Mouse (Mus musculus) monocyte, adult 2 months (primary cell): ENCODE data around the gene Rhoc.
"Not testable (repeated sequence)": the region's sequence is repeated elsewhere in the genome, so short reads cannot be mapped to it uniquely, and the experiment has no call there.

Experiments
- DNase-seq, 2 experiments: peaks; one replicate each; pipeline ENCODE4 v3.0.0; 2022; ENCODE audit warnings: low spot score in 2 of 2, low read depth in 1 of 2

The Rhoc gene

GRCm38 (mm10) chr3:104785284-104785683 lies 2.9 kb upstream of the Rhoc start:
- no peak for DNase-seq

DNA sequence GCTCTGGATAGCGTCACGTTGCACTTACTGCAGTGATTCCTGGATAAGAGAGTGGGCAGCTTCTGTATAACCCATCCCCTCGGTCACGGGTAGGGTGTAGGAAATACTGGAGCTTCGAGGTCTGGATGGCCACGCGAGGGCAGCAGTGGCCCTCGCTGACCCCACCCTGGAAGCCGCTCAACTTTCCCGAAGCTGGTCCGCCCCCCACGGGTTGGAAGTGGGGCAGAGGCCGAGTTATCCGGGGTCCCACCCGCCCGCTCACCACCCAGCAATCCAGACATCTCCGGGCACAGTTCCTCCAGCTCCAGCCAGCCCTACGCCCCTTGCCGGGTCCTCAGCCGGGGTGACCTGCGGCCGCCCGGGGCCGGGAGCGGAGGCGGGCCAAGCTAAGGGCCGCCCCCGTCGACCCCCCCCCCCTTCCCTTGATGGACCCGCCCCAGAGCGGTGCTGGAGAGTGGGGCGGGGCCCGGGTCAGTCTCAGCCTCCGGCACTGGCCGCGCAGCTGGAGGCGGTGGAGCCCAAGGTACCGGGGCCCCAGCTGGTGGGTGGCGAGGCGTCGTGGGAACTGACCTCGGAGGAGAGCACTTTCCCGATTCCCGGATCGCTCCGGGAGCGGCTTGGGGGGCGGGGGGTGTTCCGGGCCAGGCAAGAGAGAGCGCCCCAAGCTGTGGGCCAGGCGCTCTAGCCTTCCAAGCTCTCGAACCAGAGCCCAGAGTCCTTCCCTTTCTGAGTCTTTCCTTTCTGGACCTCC lies 561 bp downstream of the Rhoc start:
- no peak for DNase-seq

GRCm38 (mm10) chr3:104789312-104789605 lies 1.1 kb downstream of the Rhoc start:
- no peak for DNase-seq

DNA sequence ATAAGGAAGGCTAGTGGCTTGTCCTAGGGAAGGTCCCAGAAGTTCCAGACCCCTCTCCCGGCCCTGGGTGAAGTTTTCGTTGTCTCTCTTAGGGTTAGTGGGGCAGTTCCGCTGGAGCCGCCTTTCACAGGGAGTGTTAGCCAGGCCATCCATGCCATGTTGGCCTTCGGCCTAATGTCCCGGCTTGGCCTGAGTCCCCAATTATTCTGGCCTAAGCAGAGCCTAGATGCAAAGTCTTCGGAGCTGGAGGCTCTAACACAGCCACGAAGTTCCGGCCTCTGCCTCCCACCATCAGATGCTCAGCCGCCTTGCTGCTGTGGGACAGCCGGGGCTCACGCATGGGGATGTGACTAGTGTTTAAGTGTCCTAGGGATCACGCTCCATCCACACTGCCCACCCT lies 1.6 kb downstream of the Rhoc start:
- no peak for DNase-seq

- no peak for DNase-seq
Observed at GRCm38 (mm10) chr3:104790401-104790937, 2.3 kb downstream of the Rhoc start.

DNA sequence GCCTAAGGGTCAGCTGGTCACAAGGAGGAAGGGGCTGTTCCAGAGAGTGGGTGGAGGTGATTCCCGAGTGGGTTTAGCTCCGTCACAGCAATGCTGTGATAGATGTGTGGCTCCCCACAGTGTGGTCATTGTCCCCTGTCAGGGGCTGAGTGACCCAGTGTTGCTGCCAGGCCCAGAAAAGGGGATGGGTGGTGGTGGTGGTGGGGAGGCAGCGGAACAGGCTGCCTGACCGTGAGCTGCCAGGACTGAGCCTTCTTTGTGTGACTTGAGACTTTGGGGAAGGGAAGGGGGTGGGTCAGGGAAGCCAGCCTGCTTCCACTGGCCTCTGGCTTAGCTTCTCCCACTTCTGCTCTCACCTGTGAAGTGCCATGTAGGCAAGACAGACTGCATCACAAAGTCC lies 2.8 kb downstream of the Rhoc start:
- no peak for DNase-seq

GRCm38 (mm10) chr3:104791671-104792070 lies 3.5 kb downstream of the Rhoc start:
- DNase-seq: no peak

- no peak for DNase-seq
Observed at GRCm38 (mm10) chr3:104792360-104793270, 4.4 kb downstream of the Rhoc start.

- DNase-seq: peak in 1 of 2 experiments; percentile 43
Observed at GRCm38 (mm10) chr3:104793871-104794828, 6.0 kb downstream of the Rhoc start.

GRCm38 (mm10) chr3:104794953-104795470 lies 6.8 kb downstream of the Rhoc start:
- no peak for DNase-seq

GRCm38 (mm10) chr3:104795661-104796340 lies 7.6 kb downstream of the Rhoc start:
- DNase-seq: no peak

- DNase-seq: no peak
Observed at GRCm38 (mm10) chr3:104796430-104797082, 8.4 kb downstream of the Rhoc start.

GRCm38 (mm10) chr3:104800681-104801080 lies 12.5 kb downstream of the Rhoc start:
- DNase-seq: no peak

DNA sequence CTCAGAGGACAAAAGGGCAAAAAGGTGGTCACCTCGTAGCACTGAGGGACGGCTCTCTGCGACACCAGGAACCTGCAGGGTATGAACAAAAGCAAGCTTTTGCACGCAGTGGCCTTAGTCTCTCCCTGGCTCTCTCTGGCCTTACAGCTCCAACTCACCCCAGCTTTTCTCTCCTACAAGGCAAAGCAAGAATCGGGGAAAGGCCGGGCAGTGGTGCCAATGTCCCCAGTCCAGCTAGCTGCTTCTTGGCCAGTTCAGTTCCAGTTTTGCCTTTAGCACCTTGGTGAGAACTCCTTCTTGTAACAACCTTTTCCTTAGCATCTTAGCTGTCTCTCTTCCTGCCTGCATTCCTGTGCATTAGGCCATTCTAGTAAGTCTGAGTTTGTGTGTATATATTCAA lies 13.3 kb downstream of the Rhoc start:
- no peak for DNase-seq

DNA sequence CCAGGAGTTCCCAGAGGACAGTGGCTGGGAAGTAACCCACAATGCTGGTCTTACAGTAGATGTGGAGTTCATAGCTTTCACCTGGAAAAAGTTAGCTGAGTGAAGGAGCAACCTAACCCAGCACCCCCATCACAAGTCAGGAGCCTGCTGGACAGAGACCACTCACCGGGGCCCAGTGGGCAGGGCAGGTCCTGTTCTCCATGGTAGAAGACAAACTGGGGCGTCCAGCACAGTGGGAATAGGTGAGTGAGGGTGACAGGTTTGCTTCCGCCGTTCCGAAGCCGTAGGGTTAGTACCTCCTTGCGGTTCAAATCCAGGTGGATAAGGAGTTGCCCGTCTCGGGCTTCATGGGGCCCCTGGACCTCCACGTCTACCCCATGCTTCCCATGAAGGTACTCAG lies 16.1 kb downstream of the Rhoc start:
- no peak for DNase-seq

GRCm38 (mm10) chr3:104805539-104805938 lies 17.4 kb downstream of the Rhoc start:
- no peak for DNase-seq

GRCm38 (mm10) chr3:104811752-104812151 lies 23.6 kb downstream of the Rhoc start:
- no peak for DNase-seq

GRCm38 (mm10) chr3:104812254-104812653 lies 24.1 kb downstream of the Rhoc start:
- DNase-seq: no peak

DNA sequence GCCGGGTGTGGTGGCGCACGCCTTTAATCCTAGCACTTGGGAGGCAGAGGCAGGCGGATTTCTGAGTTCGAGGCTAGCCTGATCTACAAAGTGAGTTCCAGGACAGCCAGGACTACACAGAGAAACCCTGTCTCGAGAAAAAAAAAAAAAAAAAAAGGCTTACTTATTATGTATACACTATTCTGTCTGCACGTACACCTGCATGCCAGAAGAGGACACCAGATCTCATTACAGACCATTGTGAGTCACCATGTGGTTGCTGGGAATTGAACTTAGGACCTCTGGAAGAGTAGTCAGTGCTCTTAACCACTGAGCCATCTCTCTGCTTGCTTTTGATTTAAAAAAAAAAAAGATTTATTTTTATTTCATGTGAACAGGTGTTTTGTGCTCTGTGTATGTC lies 25.1 kb downstream of the Rhoc start:
- not testable (repeated sequence) for DNase-seq

DNA sequence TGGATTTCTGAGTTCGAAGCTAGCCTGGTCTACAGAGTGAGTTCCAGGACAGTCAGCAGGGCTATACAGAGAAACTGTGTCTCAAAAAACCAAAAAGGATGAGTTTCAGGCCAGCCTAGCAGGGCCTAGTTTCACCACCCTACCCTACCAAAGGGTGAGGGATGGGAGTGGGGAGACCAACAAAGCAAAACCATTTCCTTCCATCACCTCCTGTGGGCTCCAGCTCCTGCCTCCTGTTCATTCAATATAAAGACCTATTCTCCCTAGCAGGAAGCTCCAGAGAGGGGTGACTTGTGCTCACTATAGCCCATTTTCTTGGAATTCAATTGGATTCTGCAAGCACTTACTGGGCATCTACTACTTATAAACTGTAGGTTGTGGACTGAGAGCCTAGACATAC lies 26.6 kb downstream of the Rhoc start:
- no peak for DNase-seq
